Mouse (Mus musculus): ENCODE measurements around the gene 2310039H08Rik. TPM values are rescaled to one million over a fixed set of nuclear protein-coding genes. Genes with fewer than 3 reads are reported as not detected.

2310039H08Rik gene
- polyA plus RNA-seq (2015; fragmentation: Illumina TruSeq; extraction: RNeasy Lipid Tissue Mini Kit (QIAGEN cat#74804); ENCODE audit: low read depth, low replicate concordance): 9.0 TPM

DNA sequence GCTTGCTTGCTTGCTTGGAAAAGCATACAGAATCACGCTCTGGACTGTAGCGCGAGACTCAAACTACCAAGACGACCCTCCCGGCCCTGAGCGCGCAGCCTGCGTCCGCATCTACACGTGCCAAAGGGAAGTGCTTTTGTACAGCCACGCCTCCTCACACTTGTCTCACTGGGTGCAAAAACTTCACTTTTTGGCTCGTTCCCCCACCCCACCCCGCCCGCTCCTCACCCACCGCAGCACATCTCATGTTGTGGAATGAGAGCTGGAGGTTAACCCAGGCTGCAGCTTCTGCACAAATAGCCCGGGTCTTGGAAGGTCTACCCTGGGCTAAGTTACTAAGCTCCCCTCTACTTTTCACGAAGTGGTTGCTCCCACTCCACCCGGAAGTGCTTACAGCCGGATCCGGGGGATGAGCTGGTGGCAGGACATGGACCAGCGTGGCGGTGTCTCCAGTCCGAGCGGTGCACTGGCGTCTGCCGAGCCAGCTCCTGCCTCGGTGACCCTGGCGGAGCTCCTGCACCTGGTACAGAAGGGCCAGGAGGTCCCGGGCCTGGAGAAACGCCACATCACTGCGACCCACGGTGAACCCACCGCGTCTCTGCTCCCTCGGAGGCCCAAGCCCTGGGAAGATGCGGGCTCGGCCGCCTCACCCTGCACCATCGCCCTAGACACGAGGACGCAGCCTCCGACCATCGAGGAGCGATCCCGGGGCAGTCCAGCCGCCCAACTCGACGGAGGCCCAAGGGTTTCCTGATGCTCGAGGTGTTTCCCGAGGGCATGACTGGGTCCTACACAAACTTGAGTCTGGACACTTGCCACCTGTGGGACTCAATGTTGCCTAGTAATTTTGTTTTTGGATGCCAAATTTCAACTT is at the start of gene 2310039H08Rik:
Gene 2310039H08Rik, plus strand, starts transcription at position 232 of the 874 bp plus-strand sequence.

DNA sequence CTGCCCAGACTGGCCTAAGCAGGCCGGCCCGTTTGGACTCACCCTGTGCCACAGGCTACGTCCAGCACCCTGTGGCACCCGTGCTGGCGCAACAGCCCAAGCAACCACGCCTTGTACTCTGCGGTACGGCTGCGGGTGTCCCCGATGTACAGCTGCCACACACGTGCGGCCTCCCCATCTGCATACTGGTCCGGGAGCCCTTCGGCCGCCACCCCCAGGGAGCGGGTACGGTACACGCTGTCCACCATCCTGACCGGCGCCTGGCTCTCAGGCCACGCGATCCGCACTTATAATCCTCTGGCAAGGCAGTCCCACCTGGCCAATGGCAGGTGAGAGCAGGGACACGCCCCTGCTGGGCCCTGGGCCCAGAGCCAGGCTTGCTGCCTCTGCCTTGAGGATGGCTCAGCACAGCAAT is 43.5 kb upstream of the 2310039H08Rik start, which contains the start of gene Gnmt:
Gene Gnmt, minus strand, starts transcription at position 265 of the 415 bp plus-strand sequence.

DNA sequence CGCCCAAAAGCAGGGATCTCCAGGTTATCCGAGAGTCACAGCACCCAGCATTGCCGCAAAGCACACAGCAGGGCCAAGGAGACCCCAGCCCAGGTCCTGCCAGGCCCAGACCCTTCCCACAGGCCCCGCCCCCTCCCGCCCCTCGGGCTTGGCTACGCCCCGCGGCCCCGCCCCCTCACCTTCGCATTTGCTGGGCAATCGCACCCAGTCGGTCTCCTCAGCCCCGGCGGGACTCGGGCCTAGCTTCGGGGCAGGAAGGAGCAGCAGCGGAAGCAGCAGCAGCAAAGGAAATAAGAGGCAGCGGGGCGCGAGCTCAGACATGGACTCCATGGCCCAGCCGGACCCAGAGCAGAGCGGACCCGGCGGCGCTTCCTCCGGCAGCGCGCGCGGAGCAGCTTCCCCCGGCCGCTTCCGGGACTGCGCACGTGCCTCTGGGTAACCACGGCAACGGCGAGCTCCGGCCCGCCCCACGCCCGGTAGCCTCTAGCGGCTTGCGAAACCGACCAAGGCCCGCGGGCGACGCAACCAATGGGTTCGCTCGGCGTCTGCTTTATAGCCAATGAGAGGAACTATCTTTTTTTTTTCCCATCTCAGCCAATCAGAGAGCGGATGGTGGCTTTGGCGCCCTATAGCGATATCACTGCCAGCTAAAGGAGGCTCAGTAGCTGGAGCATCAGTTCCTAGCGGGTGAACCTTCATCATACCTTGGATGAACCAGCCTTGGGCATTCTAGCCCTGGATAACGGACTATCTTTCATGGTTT is 20.5 kb upstream of the 2310039H08Rik start, which contains the start of gene Cnpy3:
Gene Cnpy3, minus strand, starts transcription at position 421 of the 763 bp plus-strand sequence.

GRCm38 (mm10) chr17:46763544-46763943 is 8.9 kb upstream of the 2310039H08Rik start, which contains the start of gene Ptcra:
Ptcra (minus strand) TSS chr17:46763712.

DNA sequence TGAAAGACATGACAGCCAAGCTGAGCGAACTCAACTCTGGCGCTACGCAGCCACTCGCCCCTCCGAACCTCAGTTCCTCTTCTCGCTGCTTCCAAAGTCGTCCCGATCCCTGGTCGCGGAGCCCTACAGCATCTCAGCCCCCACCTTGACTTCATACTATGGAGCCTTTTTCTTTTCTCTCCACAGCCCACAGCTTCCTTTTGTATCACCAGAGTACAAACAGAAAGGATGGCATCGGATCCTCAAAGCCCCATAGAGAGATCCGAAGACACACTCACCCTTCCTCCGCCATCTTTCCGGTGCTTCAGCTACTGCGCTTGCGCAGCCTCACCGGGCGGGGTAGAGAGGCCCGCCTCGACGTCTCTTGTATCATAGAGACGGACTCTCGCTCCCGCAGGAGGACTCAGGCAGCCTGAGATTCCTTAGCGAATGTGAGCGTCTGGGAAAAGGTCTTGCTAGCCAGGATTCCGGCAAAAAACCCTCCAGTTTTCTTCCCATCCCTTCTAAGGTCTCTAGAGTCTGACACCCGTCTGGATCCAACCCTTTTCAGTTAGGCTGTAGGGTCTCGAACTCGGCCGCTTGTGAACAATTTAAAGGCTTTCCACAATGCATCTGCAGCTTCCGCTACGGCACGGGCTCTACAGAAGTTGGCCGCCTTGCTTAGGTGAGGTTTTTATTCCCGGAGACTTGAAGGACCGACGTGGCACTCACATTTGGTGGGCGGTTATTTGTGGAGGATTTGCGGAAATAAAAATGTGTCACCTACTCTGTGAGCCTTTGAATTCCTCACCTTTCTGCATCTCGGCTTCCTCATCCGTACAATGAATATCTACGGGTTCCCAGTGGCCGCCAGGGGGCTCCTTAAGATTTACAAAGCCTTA is 10.1 kb downstream of the 2310039H08Rik start, which contains the start of gene Rpl7l1:
Gene Rpl7l1, minus strand, starts transcription at position 332 of the 881 bp plus-strand sequence.

Other genes with a start within 250 kb of the 2310039H08Rik start
- gene Cul9, start 226.2 kb upstream of the 2310039H08Rik start, polyA plus RNA-seq (2015; fragmentation: Illumina TruSeq; extraction: RNeasy Lipid Tissue Mini Kit (QIAGEN cat#74804); ENCODE audit: low read depth, low replicate concordance): 29.7 TPM
- gene Srf, start 216.5 kb upstream of the 2310039H08Rik start, polyA plus RNA-seq (2015; fragmentation: Illumina TruSeq; extraction: RNeasy Lipid Tissue Mini Kit (QIAGEN cat#74804); ENCODE audit: low read depth, low replicate concordance): 37.9 TPM
- 6.1 TPM for gene Ptk7, start 143.1 kb upstream of the 2310039H08Rik start, polyA plus RNA-seq (2015; fragmentation: Illumina TruSeq; extraction: RNeasy Lipid Tissue Mini Kit (QIAGEN cat#74804); ENCODE audit: low read depth, low replicate concordance)
- gene Klc4, start 126.6 kb upstream of the 2310039H08Rik start, polyA plus RNA-seq (2015; fragmentation: Illumina TruSeq; extraction: RNeasy Lipid Tissue Mini Kit (QIAGEN cat#74804); ENCODE audit: low read depth, low replicate concordance): 21.9 TPM
- gene Mrpl2, start 126.4 kb upstream of the 2310039H08Rik start, polyA plus RNA-seq (2015; fragmentation: Illumina TruSeq; extraction: RNeasy Lipid Tissue Mini Kit (QIAGEN cat#74804); ENCODE audit: low read depth, low replicate concordance): 64.3 TPM
- gene Cul7, start 122.3 kb upstream of the 2310039H08Rik start, polyA plus RNA-seq (2015; fragmentation: Illumina TruSeq; extraction: RNeasy Lipid Tissue Mini Kit (QIAGEN cat#74804); ENCODE audit: low read depth, low replicate concordance): 18.4 TPM
- 24.6 TPM for gene Rrp36, start 98.3 kb upstream of the 2310039H08Rik start, polyA plus RNA-seq (2015; fragmentation: Illumina TruSeq; extraction: RNeasy Lipid Tissue Mini Kit (QIAGEN cat#74804); ENCODE audit: low read depth, low replicate concordance)
- 213 TPM for gene Mea1, start 93.8 kb upstream of the 2310039H08Rik start, polyA plus RNA-seq (2015; fragmentation: Illumina TruSeq; extraction: RNeasy Lipid Tissue Mini Kit (QIAGEN cat#74804); ENCODE audit: low read depth, low replicate concordance)
- 176 TPM for gene Klhdc3, start 91.7 kb upstream of the 2310039H08Rik start, polyA plus RNA-seq (2015; fragmentation: Illumina TruSeq; extraction: RNeasy Lipid Tissue Mini Kit (QIAGEN cat#74804); ENCODE audit: low read depth, low replicate concordance)
- 84.0 TPM for gene Ppp2r5d, start 67.5 kb upstream of the 2310039H08Rik start, polyA plus RNA-seq (2015; fragmentation: Illumina TruSeq; extraction: RNeasy Lipid Tissue Mini Kit (QIAGEN cat#74804); ENCODE audit: low read depth, low replicate concordance)
- gene Pex6, start 61.2 kb upstream of the 2310039H08Rik start, polyA plus RNA-seq (2015; fragmentation: Illumina TruSeq; extraction: RNeasy Lipid Tissue Mini Kit (QIAGEN cat#74804); ENCODE audit: low read depth, low replicate concordance): 31.4 TPM
- gene Gnmt, start 43.5 kb upstream of the 2310039H08Rik start, polyA plus RNA-seq (2015; fragmentation: Illumina TruSeq; extraction: RNeasy Lipid Tissue Mini Kit (QIAGEN cat#74804); ENCODE audit: low read depth, low replicate concordance): 1.3 TPM
- gene Cnpy3, start 20.4 kb upstream of the 2310039H08Rik start, polyA plus RNA-seq (2015; fragmentation: Illumina TruSeq; extraction: RNeasy Lipid Tissue Mini Kit (QIAGEN cat#74804); ENCODE audit: low read depth, low replicate concordance): 57.9 TPM
- 0.37 TPM for gene Ptcra, start 8.9 kb upstream of the 2310039H08Rik start, polyA plus RNA-seq (2015; fragmentation: Illumina TruSeq; extraction: RNeasy Lipid Tissue Mini Kit (QIAGEN cat#74804); ENCODE audit: low read depth, low replicate concordance)
- 70.6 TPM for gene Rpl7l1, start 10.0 kb downstream of the 2310039H08Rik start, polyA plus RNA-seq (2015; fragmentation: Illumina TruSeq; extraction: RNeasy Lipid Tissue Mini Kit (QIAGEN cat#74804); ENCODE audit: low read depth, low replicate concordance)
- 27.6 TPM for gene Bicral, start 85.8 kb downstream of the 2310039H08Rik start, polyA plus RNA-seq (2015; fragmentation: Illumina TruSeq; extraction: RNeasy Lipid Tissue Mini Kit (QIAGEN cat#74804); ENCODE audit: low read depth, low replicate concordance)
- gene Tbcc, start 118.0 kb downstream of the 2310039H08Rik start, polyA plus RNA-seq (2015; fragmentation: Illumina TruSeq; extraction: RNeasy Lipid Tissue Mini Kit (QIAGEN cat#74804); ENCODE audit: low read depth, low replicate concordance): 22.1 TPM
- not detected for gene Prph2, start 137.8 kb downstream of the 2310039H08Rik start, polyA plus RNA-seq (2015; fragmentation: Illumina TruSeq; extraction: RNeasy Lipid Tissue Mini Kit (QIAGEN cat#74804); ENCODE audit: low read depth, low replicate concordance)
- gene Ubr2, start 237.9 kb downstream of the 2310039H08Rik start, polyA plus RNA-seq (2015; fragmentation: Illumina TruSeq; extraction: RNeasy Lipid Tissue Mini Kit (QIAGEN cat#74804); ENCODE audit: low read depth, low replicate concordance): 25.2 TPM

Data from brain, adult 10 weeks (tissue).